Comparison of ENCODE assay signal across 27 mouse cellular contexts in the genomic region with DNA sequence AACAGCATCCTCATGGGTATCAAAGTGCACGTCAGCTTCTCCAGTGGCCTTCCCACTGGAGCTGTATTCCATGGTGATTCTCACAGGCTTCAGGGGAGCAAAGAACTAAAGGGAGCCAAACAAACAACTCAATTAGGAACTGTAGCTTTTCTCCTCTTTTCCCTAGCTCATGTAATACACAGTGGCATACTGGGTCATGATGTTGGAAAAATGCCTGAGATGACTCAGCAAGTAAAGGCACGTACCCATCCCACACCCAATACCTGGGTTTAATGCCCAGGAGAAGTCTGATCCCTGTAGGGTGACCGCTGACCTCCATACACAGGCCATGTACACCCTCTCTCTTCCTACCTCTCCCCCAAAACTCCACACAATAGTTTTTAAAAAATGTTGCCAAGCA. TPM values are rescaled to one million over a fixed set of nuclear protein-coding genes. Genes with fewer than 3 reads are reported as not detected.
DNase-seq lines count a peak whose midpoint lies in the region; ATAC-seq and TF ChIP-seq lines count a peak whose summit lies in the region.
"Had no signal": no experiment of that assay in that cellular context is flagged by ENCODE, and none has a peak within 500 bp of the region (broad histone marks: within the 10 kb centered on the region; RNA-seq: fewer than 3 reads in every experiment).

No protein-coding gene starts in this region.

- H3K27ac ChIP-seq in liver, adult 2 months (replicated peaks; ENCODE audit: insufficient read depth, low read depth, low read length) = no peak overlapping the region
- no peak overlapping the region for H3K27ac ChIP-seq in liver, embryonic 11.5 days (ENCODE audit: low read depth, low read length)
- no peak overlapping the region for H3K27ac ChIP-seq in hindbrain, embryonic 10.5 days
- H3K27ac ChIP-seq: embryonic facial prominence, embryonic 13.5 days; embryonic facial prominence, embryonic 15.5 days; forebrain, embryonic 13.5 days; forebrain, embryonic 15.5 days had no signal

- H3K9me3 ChIP-seq in liver, embryonic 11.5 days (ENCODE audit: control insufficient read depth, low read length) = no peaks in the 10 kb centered on the region
- H3K9me3 ChIP-seq in hindbrain, embryonic 10.5 days = no peaks in the 10 kb centered on the region
- H3K9me3 ChIP-seq: embryonic facial prominence, embryonic 13.5 days; embryonic facial prominence, embryonic 15.5 days; forebrain, embryonic 13.5 days; forebrain, embryonic 15.5 days; G1E had no signal

- WGBS in liver, adult 2 months = 55% methylated on average over 3 of the region's 3 CpGs
- WGBS in liver, embryonic 11.5 days = 84% methylated on average over 3 of the region's 3 CpGs
- WGBS in hindbrain, embryonic 10.5 days = 98% methylated on average over 3 of the region's 3 CpGs

- no peak overlapping the region for H3K4me2 ChIP-seq in liver, embryonic 11.5 days
- H3K4me2 ChIP-seq: embryonic facial prominence, embryonic 13.5 days; embryonic facial prominence, embryonic 15.5 days; forebrain, embryonic 13.5 days; forebrain, embryonic 15.5 days had no signal

- H3K36me3 ChIP-seq in liver, adult 2 months (ENCODE audit: control insufficient read depth, insufficient read depth, low read length) = peaks cover 63% of the 10 kb centered on the region
- H3K36me3 ChIP-seq in liver, embryonic 11.5 days (ENCODE audit: control insufficient read depth, insufficient read depth, low read length) = peaks cover 47% of the 10 kb centered on the region
- H3K36me3 ChIP-seq in hindbrain, embryonic 10.5 days = peaks cover 100% of the 10 kb centered on the region

- H3K27me3 ChIP-seq in liver, adult 2 months (ENCODE audit: control insufficient read depth, insufficient read depth, low read length) = no peaks in the 10 kb centered on the region
- no peaks in the 10 kb centered on the region for H3K27me3 ChIP-seq in liver, embryonic 11.5 days (replicated peaks; ENCODE audit: control insufficient read depth, insufficient read depth, low read length)
- H3K27me3 ChIP-seq in hindbrain, embryonic 10.5 days (ENCODE audit: insufficient read depth, poor library complexity, severe bottlenecking) = no peaks in the 10 kb centered on the region
- H3K27me3 ChIP-seq: CH12.LX; embryonic facial prominence, embryonic 13.5 days; embryonic facial prominence, embryonic 15.5 days; forebrain, embryonic 13.5 days; forebrain, embryonic 15.5 days; Patski had no signal

- no peak for TF ChIP-seq CTCF in liver, adult 2 months (IDR thresholded peaks at IDR 0.05; ENCODE audit: low read depth, low read length)

- no peak for ATAC-seq in liver, embryonic 11.5 days (replicated peaks; ENCODE audit: low FRiP score)
- peak; percentile 30; the same call in 1 of the 2 replicates for ATAC-seq in erythroid progenitor cell, adult 5-6 weeks (replicated peaks; ENCODE audit: low FRiP score, poor library complexity, severe bottlenecking)
- ATAC-seq: activated CD4-positive, CD25-positive, alpha-beta regulatory T cell, adult 4 months; CD4-positive, CD25-positive, alpha-beta regulatory T cell, adult 4 months; forebrain, embryonic 13.5 days; forebrain, embryonic 15.5 days; forebrain, postnatal 0 days; Patski had no signal

- H3K9ac ChIP-seq in liver, adult 2 months (ENCODE audit: low read depth, low read length) = no peak overlapping the region
- no peak overlapping the region for H3K9ac ChIP-seq in liver, embryonic 11.5 days (ENCODE audit: low read depth, low read length)
- H3K9ac ChIP-seq: embryonic facial prominence, embryonic 13.5 days; embryonic facial prominence, embryonic 15.5 days; forebrain, embryonic 13.5 days; forebrain, embryonic 15.5 days; forebrain, postnatal 0 days had no signal

- H3K79me2 ChIP-seq in liver, adult 2 months (ENCODE audit: control insufficient read depth, insufficient read depth, low read length) = peaks cover 3% of the 10 kb centered on the region; the same call in 1 of the 2 replicates

- H3K4me3 ChIP-seq in liver, adult 2 months (ENCODE audit: insufficient read depth, low read depth, low read length) = no peak overlapping the region
- no peak overlapping the region for H3K4me3 ChIP-seq in liver, embryonic 11.5 days (ENCODE audit: low read depth, low read length)
- no peak overlapping the region for H3K4me3 ChIP-seq in hindbrain, embryonic 10.5 days
- H3K4me3 ChIP-seq: embryonic facial prominence, embryonic 13.5 days; embryonic facial prominence, embryonic 15.5 days; erythroblast, embryonic 14.5 days; forebrain, embryonic 13.5 days; forebrain, embryonic 15.5 days had no signal

- H3K4me1 ChIP-seq in liver, adult 2 months (ENCODE audit: control insufficient read depth, insufficient read depth, low read length) = peaks cover 3% of the 10 kb centered on the region; the same call in 1 of the 2 replicates
- H3K4me1 ChIP-seq in liver, embryonic 11.5 days (replicated peaks; ENCODE audit: control insufficient read depth, insufficient read depth, low read length) = no peaks in the 10 kb centered on the region
- no peaks in the 10 kb centered on the region for H3K4me1 ChIP-seq in hindbrain, embryonic 10.5 days (replicated peaks)
- H3K4me1 ChIP-seq: embryonic facial prominence, embryonic 13.5 days; embryonic facial prominence, embryonic 15.5 days; forebrain, embryonic 13.5 days; forebrain, embryonic 15.5 days had no signal

- no peak for TF ChIP-seq POLR2A in liver, adult 2 months (IDR thresholded peaks at IDR 0.05; ENCODE audit: extremely low read depth, insufficient read depth, low read length)

- DNase-seq in adrenal gland, adult 2 months = peak; percentile 42
- DNase-seq in adrenal gland, adult 8-10 months = no peak
- DNase-seq in liver, adult 2 months (ENCODE audit: extremely low read depth, low read depth, low spot score) = peak; percentile 55
- no peak for DNase-seq in liver, embryonic 11.5 days (ENCODE audit: low spot score)
- peak; percentile 71 for DNase-seq in adipocyte (ENCODE audit: low spot score)
- DNase-seq in cerebellum, adult 9-11 months = no peak
- DNase-seq in hindbrain, embryonic 10.5 days (ENCODE audit: low spot score) = no peak
- DNase-seq: adrenal gland, postnatal 25 days; B cell, adult 2 months; cerebellum, adult 11-12 months; cerebellum, adult 2 months; cerebellum, adult 9-10 months; cerebellum, postnatal 14 days; cerebellum, postnatal 36 days; embryo, embryonic 11 days; forebrain, postnatal 0 days had no signal

RNA-seq across cellular contexts. Expression of a gene that starts 12.8 kb away (rescaled TPM):
- total RNA-seq in adrenal gland, adult 2 months (2021) = 100 to 1,000 TPM; 123 to 142 TPM
- polyA plus RNA-seq in adrenal gland, adult 2 months (2012; rRNA removed) = 118 and 135 TPM in 2 replicates
- 100 to 1,000 TPM; 121 to 154 (median 133) TPM for total RNA-seq in adrenal gland, adult 8-10 months (2022)
- 54.6 and 57.9 TPM in 2 replicates for total RNA-seq in liver, adult 2 months (2014; rRNA removed)
- 32.7 and 38.7 TPM in 2 replicates for polyA plus RNA-seq in liver, adult 2 months (2012; rRNA removed)
- polyA plus RNA-seq in liver, embryonic 11.5 days (2014; fragmentation: Nextera tagmentation; extraction: Ambion mirVana) = 53.8 and 62.2 TPM in 2 replicates
- 18.4 and 21.4 TPM in 2 replicates for total RNA-seq in erythroid progenitor cell, adult 5-6 weeks (2015; ENCODE audit: low replicate concordance)
- total RNA-seq in erythroid progenitor cell, adult 5-6 weeks (2017; ENCODE audit: low replicate concordance) = 30.7 and 35.3 TPM in 2 replicates
- polyA plus RNA-seq in hindbrain, embryonic 10.5 days (2016; fragmentation: Nextera tagmentation; extraction: Ambion mirVana) = 76.0 and 81.2 TPM in 2 replicates

RNA-seq across cellular contexts. Expression of a gene that starts 57.5 kb away (rescaled TPM):
- 10 to 100 TPM; 32.9 to 36.3 TPM for total RNA-seq in adrenal gland, adult 2 months (2021)
- polyA plus RNA-seq in adrenal gland, adult 2 months (2012; rRNA removed) = 4.7 and 8.6 TPM in 2 replicates
- 10 to 100 TPM; 33.4 to 37.1 (median 36.0) TPM for total RNA-seq in adrenal gland, adult 8-10 months (2022)
- 14.4 and 17.4 TPM in 2 replicates for total RNA-seq in liver, adult 2 months (2014; rRNA removed)
- 4.1 and 4.6 TPM in 2 replicates for polyA plus RNA-seq in liver, adult 2 months (2012; rRNA removed)
- polyA plus RNA-seq in liver, embryonic 11.5 days (2014; fragmentation: Nextera tagmentation; extraction: Ambion mirVana) = 16.0 TPM in 2 replicates
- 28.1 and 57.8 TPM in 2 replicates for total RNA-seq in erythroid progenitor cell, adult 5-6 weeks (2015; ENCODE audit: low replicate concordance)
- 19.1 and 28.9 TPM in 2 replicates for total RNA-seq in erythroid progenitor cell, adult 5-6 weeks (2017; ENCODE audit: low replicate concordance)
- polyA plus RNA-seq in hindbrain, embryonic 10.5 days (2016; fragmentation: Nextera tagmentation; extraction: Ambion mirVana) = 10.8 TPM in 2 replicates

Comparison
In these comparisons a context has a peak if more than half of its experiments do, and no peak if none do; other contexts are left out.
1. DNase-seq: peak in adrenal gland, adult 2 months (single experiment), liver, adult 2 months (single experiment) and adipocyte (single experiment); none in adrenal gland, adult 8-10 months (single experiment), liver, embryonic 11.5 days (single experiment), cerebellum, adult 9-11 months (single experiment) and hindbrain, embryonic 10.5 days (single experiment).